Mouse (Mus musculus) hindbrain, postnatal 0 days (tissue): ENCODE measurements at regions not wholly inside any gene's neighbourhood (a gene's known extent, or its start where the extent isn't known, plus 50 kb on each side); places are given as distances from the start of the nearest gene placed in this dataset.

Source experiments
- ATAC-seq: fragments of 200-750 bp; cut with Nextera tagmentation; 2 replicates; pipeline ENCODE4 v1.8.0; 2017; ENCODE audit warnings: mild to moderate bottlenecking, moderate TSS enrichment, moderate library complexity
- DNase-seq: peaks from one replicate; pipeline ENCODE4 v3.0.0-alpha.2; 2015; ENCODE audit warnings: low spot score
- H3K27ac ChIP-seq: fragments of 300-500 bp; sonication (generic); 2 replicates; pipeline ENCODE4 v1.5.1; 2014; ENCODE audit warnings: mild to moderate bottlenecking
- H3K27me3 ChIP-seq: fragments of 300-500 bp; sonication (generic); 2 replicates; pipeline ENCODE4 v1.6.1; 2014; ENCODE audit warnings: low read length, mixed read lengths; ENCODE audit not compliant: insufficient read depth
- H3K36me3 ChIP-seq: fragments of 300-500 bp; sonication (generic); 2 replicates; pipeline ENCODE4 v1.6.1; 2014; ENCODE audit warnings: low read length, mixed read lengths; ENCODE audit not compliant: insufficient read depth
- H3K4me1 ChIP-seq: fragments of 300-500 bp; sonication (generic); 2 replicates; pipeline ENCODE4 v1.6.1; 2014; ENCODE audit warnings: antibody characterized with exemption, low read length, mixed read lengths; ENCODE audit not compliant: insufficient read depth
- H3K4me2 ChIP-seq: fragments of 300-500 bp; sonication (generic); 2 replicates; pipeline ENCODE4 v1.6.1; 2014; ENCODE audit warnings: low read depth, mild to moderate bottlenecking, low read length, moderate library complexity, mixed read lengths
- H3K4me3 ChIP-seq: fragments of 300-500 bp; sonication (generic); 2 replicates; pipeline ENCODE4 v1.5.1; 2014; ENCODE audit warnings: low read length
- H3K9ac ChIP-seq: fragments of 300-500 bp; sonication (generic); replicated peaks from 2 replicates; pipeline ENCODE4 v1.6.1; 2014; ENCODE audit warnings: mild to moderate bottlenecking, low read length, moderate library complexity, mixed read lengths
- H3K9me3 ChIP-seq: fragments of 300-500 bp; sonication (generic); 2 replicates; pipeline ENCODE4 v1.6.1; 2016; ENCODE audit warnings: low read length, mixed read lengths
- CTCF ChIP-seq: IDR thresholded peaks from 2 replicates; pipeline ENCODE4 v1.5.1; 2016; ENCODE audit warnings: antibody characterized with exemption, control low read depth, low read depth
- WGBS: fragments of 180-500 bp; shearing (Covaris S2); extraction: QIAGEN DNeasy Blood & Tissue Kit; methylation state at CpG from one replicate; pipeline ENCODE4 v1.1.7; 2014; 5-methylcytosine and 5-hydroxymethylcytosine counted together

DNA sequence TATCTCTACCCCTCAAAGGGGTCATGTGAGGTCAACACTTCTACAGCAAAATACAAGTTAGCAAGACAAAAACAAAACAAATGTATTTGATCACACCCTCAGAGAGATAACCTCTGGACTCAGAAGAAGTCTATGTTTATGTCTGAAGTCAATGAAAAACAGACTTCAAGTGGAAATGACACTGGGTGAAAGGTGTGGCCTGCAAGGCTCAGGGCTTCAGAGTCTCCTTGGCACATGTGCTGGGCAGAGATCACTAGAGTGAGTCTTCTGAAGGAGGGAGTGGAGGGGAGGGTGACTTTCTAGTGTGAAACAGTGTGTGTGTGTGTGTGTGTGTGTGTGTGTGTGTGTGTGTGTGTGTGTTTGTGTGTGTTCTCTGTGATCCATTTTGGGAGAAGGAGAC lies 68.2 kb downstream of the Il12a start:
- TF ChIP-seq CTCF, result no peak
- no peak overlapping the region for H3K9ac ChIP-seq
- H3K4me2 ChIP-seq, result no peak overlapping the region
- ATAC-seq, result no peak
- no peaks in the 10 kb centered on the region for H3K27me3 ChIP-seq
- no peaks in the 10 kb centered on the region for H3K36me3 ChIP-seq
- no peaks in the 10 kb centered on the region for H3K4me1 ChIP-seq
- H3K27ac ChIP-seq, result no peak overlapping the region
- no peak for DNase-seq
- H3K9me3 ChIP-seq, result no peaks in the 10 kb centered on the region
- no peak overlapping the region for H3K4me3 ChIP-seq

GRCm38 (mm10) chr3:68759375-68759774 lies 68.9 kb downstream of the Il12a start:
- H3K4me3 ChIP-seq, result no peak overlapping the region
- H3K9me3 ChIP-seq, result no peaks in the 10 kb centered on the region
- DNase-seq, result no peak
- no peak overlapping the region for H3K27ac ChIP-seq
- WGBS, result 52% methylated on average over 8 of the region's 8 CpGs
- H3K4me1 ChIP-seq, result no peaks in the 10 kb centered on the region
- no peak overlapping the region for H3K4me2 ChIP-seq
- TF ChIP-seq CTCF, result no peak
- no peaks in the 10 kb centered on the region for H3K36me3 ChIP-seq
- H3K27me3 ChIP-seq, result no peaks in the 10 kb centered on the region
- H3K9ac ChIP-seq, result no peak overlapping the region
- no peak for ATAC-seq

GRCm38 (mm10) chr3:68760806-68761205 lies 70.4 kb downstream of the Il12a start:
- Histone ChIP-seq H3K4me1 (no peaks in the 10 kb centered on the region), H3K4me3 (no peak overlapping the region), H3K4me2 (no peak overlapping the region), H3K27ac (no peak overlapping the region), H3K36me3 (no peaks in the 10 kb centered on the region), H3K9ac (no peak overlapping the region), H3K9me3 (no peaks in the 10 kb centered on the region), H3K27me3 (no peaks in the 10 kb centered on the region)
- 92% methylated on average over 2 of the region's 2 CpGs for WGBS
- DNase-seq, result no peak
- no peak for ATAC-seq
- TF ChIP-seq CTCF, result no peak

- H3K4me1 ChIP-seq, result no peaks in the 10 kb centered on the region
- TF ChIP-seq CTCF, result no peak
- ATAC-seq, result no peak
- H3K4me2 ChIP-seq, result no peak overlapping the region
- H3K36me3 ChIP-seq, result no peaks in the 10 kb centered on the region
- no peaks in the 10 kb centered on the region for H3K27me3 ChIP-seq
- no peaks in the 10 kb centered on the region for H3K9me3 ChIP-seq
- 72% methylated on average over 7 of the region's 7 CpGs for WGBS
- no peak overlapping the region for H3K27ac ChIP-seq
- H3K9ac ChIP-seq, result no peak overlapping the region
- no peak overlapping the region for H3K4me3 ChIP-seq
- no peak for DNase-seq
These were observed 70.8 kb downstream of the Il12a start for GRCm38 (mm10) chr3:68761242-68761625.

DNA sequence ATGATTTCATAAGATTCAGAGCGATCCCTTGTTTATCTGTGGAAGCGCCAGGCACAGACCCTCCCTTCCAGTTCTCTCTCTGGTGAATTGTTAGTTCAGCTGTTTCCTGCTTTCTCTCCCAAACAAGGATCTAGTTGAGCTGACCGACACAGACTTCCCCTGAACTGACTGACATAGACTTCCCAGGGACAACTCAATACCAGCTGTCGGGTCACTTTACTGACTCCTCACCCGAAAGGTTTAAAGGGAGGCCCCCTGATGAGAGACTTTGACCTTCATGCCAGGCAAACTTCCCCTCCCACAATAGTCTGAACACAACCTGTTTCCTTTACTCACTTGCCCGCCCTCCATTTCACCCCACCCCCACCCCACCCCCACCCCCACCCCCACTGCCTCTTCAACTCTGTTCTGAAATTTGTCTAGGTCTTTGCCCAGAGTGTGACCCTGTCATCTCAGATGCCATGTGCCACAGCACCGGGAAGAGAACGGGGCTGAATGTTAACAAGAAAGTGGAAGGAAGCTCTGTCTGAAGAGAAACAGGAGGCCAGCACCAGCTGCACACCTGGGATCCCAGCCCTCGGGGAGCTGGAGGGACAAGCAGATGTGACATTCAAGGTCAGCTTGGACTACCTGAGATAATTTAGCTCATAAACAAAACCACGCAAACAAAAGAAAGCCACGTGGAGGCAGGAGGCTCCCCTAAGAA lies 71.3 kb downstream of the Il12a start:
- DNase-seq, result no peak
- ATAC-seq, result no peak
- TF ChIP-seq CTCF, result no peak
- 39% methylated on average over 11 of the region's 11 CpGs for WGBS
- Histone ChIP-seq H3K4me1 (no peaks in the 10 kb centered on the region), H3K36me3 (no peaks in the 10 kb centered on the region), H3K9ac (no peak overlapping the region), H3K4me2 (no peak overlapping the region), H3K27me3 (no peaks in the 10 kb centered on the region), H3K9me3 (no peaks in the 10 kb centered on the region), H3K4me3 (no peak overlapping the region), H3K27ac (no peak overlapping the region)

DNA sequence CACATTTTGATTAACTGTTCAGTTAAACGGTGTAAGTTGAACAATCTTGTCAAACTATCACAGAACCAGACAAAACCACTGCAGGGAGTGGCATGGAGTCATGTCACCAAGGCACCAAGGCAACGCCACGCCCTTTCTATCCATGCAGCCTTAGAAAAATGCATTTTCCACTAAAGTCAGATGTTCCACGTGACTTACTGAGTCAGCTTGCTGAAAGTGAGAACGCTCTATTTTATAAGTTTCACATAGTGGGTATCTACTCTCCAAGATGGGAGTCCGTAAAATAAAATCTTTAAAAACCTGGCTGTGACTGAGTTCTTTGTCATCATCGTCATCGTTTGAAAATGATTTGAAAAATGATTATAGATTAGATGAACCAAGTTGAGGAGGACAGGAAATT lies 72.5 kb downstream of the Il12a start:
- TF ChIP-seq CTCF, result no peak
- no peak overlapping the region for H3K9ac ChIP-seq
- ATAC-seq (no peak), DNase-seq (no peak)
- no peak overlapping the region for H3K4me3 ChIP-seq
- H3K27me3 ChIP-seq, result no peaks in the 10 kb centered on the region
- no peaks in the 10 kb centered on the region for H3K36me3 ChIP-seq
- no peaks in the 10 kb centered on the region for H3K9me3 ChIP-seq
- no peak overlapping the region for H3K27ac ChIP-seq
- no peaks in the 10 kb centered on the region for H3K4me1 ChIP-seq
- 89% methylated on average over 8 of the region's 8 CpGs for WGBS
- no peak overlapping the region for H3K4me2 ChIP-seq

GRCm38 (mm10) chr3:68764336-68764735 lies 73.9 kb downstream of the Il12a start:
- no peak for ATAC-seq
- Histone ChIP-seq H3K36me3 (no peaks in the 10 kb centered on the region), H3K4me3 (no peak overlapping the region), H3K9me3 (no peaks in the 10 kb centered on the region), H3K4me1 (no peaks in the 10 kb centered on the region), H3K4me2 (no peak overlapping the region), H3K9ac (no peak overlapping the region), H3K27me3 (no peaks in the 10 kb centered on the region), H3K27ac (no peak overlapping the region)
- 86% methylated on average over 3 of the region's 4 CpGs for WGBS
- no peak for TF ChIP-seq CTCF
- DNase-seq, result no peak
